Mouse (Mus musculus) hindbrain, embryonic 14.5 days (tissue): Measurements from ENCODE around the gene Olfr1257. TPM values are rescaled to one million over a fixed set of nuclear protein-coding genes. Genes with fewer than 3 reads are reported as not detected.
"Not testable (repeated sequence)": the region's sequence is repeated elsewhere in the genome, so short reads cannot be mapped to it uniquely, and the experiment has no call there.

Experiments
- ATAC-seq: fragments of 200-750 bp; cut with Nextera tagmentation; 2 replicates; pipeline ENCODE4 v1.8.0; 2017; ENCODE audit warnings: moderate number of reproducible peaks, mild to moderate bottlenecking, moderate TSS enrichment, moderate library complexity; ENCODE audit not compliant: low FRiP score
- DNase-seq: peaks from one replicate; pipeline ENCODE4 v3.0.0-alpha.2; 2015; ENCODE audit warnings: low spot score
- H3K27ac ChIP-seq: fragments of 300-500 bp; sonication (generic); 2 replicates; pipeline ENCODE4 v1.5.1; 2014; ENCODE audit warnings: mild to moderate bottlenecking, moderate library complexity
- H3K27me3 ChIP-seq: fragments of 300-500 bp; sonication (generic); 2 replicates; pipeline ENCODE4 v1.6.1; 2014; ENCODE audit warnings: mild to moderate bottlenecking, low read length, mixed read lengths; ENCODE audit not compliant: control insufficient read depth, insufficient read depth
- H3K36me3 ChIP-seq: fragments of 300-500 bp; sonication (generic); replicated peaks from 2 replicates; pipeline ENCODE4 v1.6.1; 2014; ENCODE audit not compliant: control insufficient read depth, insufficient read depth
- H3K4me1 ChIP-seq: fragments of 300-500 bp; sonication (generic); replicated peaks from 2 replicates; pipeline ENCODE4 v1.6.1; 2014; ENCODE audit warnings: antibody characterized with exemption, low read length, mixed read lengths; ENCODE audit not compliant: control insufficient read depth, insufficient read depth
- H3K4me2 ChIP-seq: fragments of 300-500 bp; sonication (generic); replicated peaks from 2 replicates; pipeline ENCODE4 v1.6.1; 2014; ENCODE audit warnings: mild to moderate bottlenecking, moderate library complexity
- H3K4me3 ChIP-seq: fragments of 300-500 bp; sonication (generic); replicated peaks from 2 replicates; pipeline ENCODE4 v1.5.1; 2014; ENCODE audit warnings: mild to moderate bottlenecking, low read length
- H3K9ac ChIP-seq: fragments of 300-500 bp; sonication (generic); 2 replicates; pipeline ENCODE4 v1.6.1; 2014
- H3K9me3 ChIP-seq: fragments of 300-500 bp; sonication (generic); 2 replicates; pipeline ENCODE4 v1.6.1; 2016; ENCODE audit warnings: low read length; ENCODE audit not compliant: control insufficient read depth
- WGBS: fragments of 180-500 bp; shearing (Covaris S2); extraction: QIAGEN DNeasy Blood & Tissue Kit; methylation state at CpG from one replicate; pipeline ENCODE4 v1.1.7; 2014; 5-methylcytosine and 5-hydroxymethylcytosine counted together
- polyA plus RNA-seq: library from polyadenylated mRNA; unstranded; fragments of >200 nt; fragmentation: Nextera tagmentation; extraction: Ambion mirVana; gene quantifications from 2 replicates; pipeline ENCODE4 v1.2.1, GENCODE M21; 2014

Gene Olfr1257
- polyA plus RNA-seq: not detected in 2 replicates

GRCm38 (mm10) chr2:89878137-89878536 lies at the start of gene Olfr1257:
Gene Olfr1257 (plus strand): TSS chr2:89878437.
- Histone ChIP-seq H3K4me3 (no peak within 1 kb of the TSS), H3K27me3 (no peaks in the 10 kb centered on the region), H3K4me1 (no peaks in the 10 kb centered on the region), H3K9me3 (no peaks in the 10 kb centered on the region), H3K27ac (no peak within 1 kb of the TSS), H3K9ac (no peak within 1 kb of the TSS), H3K4me2 (no peak within 1 kb of the TSS), H3K36me3 (no peaks in the 10 kb centered on the region)
- DNase-seq (no peak), ATAC-seq (no peak)
- 95% methylated on average over 1 of the region's 1 CpGs for WGBS

GRCm38 (mm10) chr2:89841455-89841854 lies 36.8 kb upstream of the Olfr1257 start, which contains the start of gene Olfr1256:
Gene Olfr1256 (minus strand): TSS chr2:89841555.
- 54% methylated on average over 2 of the region's 2 CpGs for WGBS
- Histone ChIP-seq H3K4me3 (no peak within 1 kb of the TSS), H3K4me1 (no peaks in the 10 kb centered on the region), H3K36me3 (no peaks in the 10 kb centered on the region), H3K27me3 (no peaks in the 10 kb centered on the region), H3K4me2 (no peak within 1 kb of the TSS), H3K9me3 (no peaks in the 10 kb centered on the region), H3K27ac (no peak within 1 kb of the TSS), H3K9ac (no peak within 1 kb of the TSS)
- DNase-seq (no peak), ATAC-seq (no peak)

DNA sequence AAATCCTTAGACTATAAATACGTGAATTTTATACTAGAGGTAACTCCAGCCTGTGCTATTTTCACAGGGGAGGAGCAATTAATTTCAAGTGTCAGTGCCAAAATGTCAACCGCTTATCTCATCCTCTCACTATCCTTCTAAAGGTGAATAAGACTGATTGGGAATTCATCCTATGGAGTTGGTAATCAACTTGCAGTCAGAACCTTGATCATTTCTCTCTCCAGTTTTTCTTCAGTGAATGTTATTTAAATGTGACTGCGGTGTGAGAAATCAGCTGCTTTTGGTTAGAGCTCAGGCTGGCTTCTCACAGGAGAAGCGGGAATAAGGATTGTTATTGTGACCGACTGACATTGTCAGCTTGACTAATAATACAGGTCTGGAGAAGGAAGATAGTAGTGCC lies 30.1 kb upstream of the Olfr1257 start, which contains the start of gene Olfr48:
Olfr48 (minus strand) TSS at position 101 of the 400 bp plus-strand sequence.
- Histone ChIP-seq H3K9me3 (no peaks in the 10 kb centered on the region), H3K4me2 (no peak within 1 kb of the TSS), H3K27me3 (no peaks in the 10 kb centered on the region), H3K4me1 (no peaks in the 10 kb centered on the region), H3K36me3 (no peaks in the 10 kb centered on the region), H3K27ac (no peak within 1 kb of the TSS), H3K9ac (no peak within 1 kb of the TSS), H3K4me3 (no peak within 1 kb of the TSS)
- WGBS: 84% methylated on average over 5 of the region's 5 CpGs
- ATAC-seq (no peak), DNase-seq (no peak)

DNA sequence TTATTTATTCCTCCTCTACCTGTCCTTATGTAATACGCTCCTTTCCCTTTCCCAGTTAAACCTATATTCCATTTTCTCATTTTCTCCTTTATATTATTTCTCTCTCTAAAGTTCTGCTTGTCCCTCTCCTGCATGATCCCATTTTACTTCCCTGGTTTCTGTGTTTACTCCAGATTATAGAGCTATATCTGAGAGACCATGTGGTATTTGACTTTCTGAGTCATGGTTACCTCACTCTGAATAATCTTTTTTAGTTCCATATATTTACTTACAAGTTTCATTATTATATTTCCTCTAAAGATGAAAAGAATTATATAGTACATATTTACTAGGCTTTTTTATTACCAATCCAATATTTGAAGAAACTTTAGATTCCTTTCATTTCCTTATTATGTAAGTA lies 29.0 kb upstream of the Olfr1257 start:
- H3K4me3 ChIP-seq: no peak overlapping the region
- no peaks in the 10 kb centered on the region for H3K9me3 ChIP-seq
- H3K27ac ChIP-seq: no peak overlapping the region
- no peak overlapping the region for H3K4me2 ChIP-seq
- no peaks in the 10 kb centered on the region for H3K4me1 ChIP-seq
- no peak for DNase-seq
- H3K27me3 ChIP-seq: no peaks in the 10 kb centered on the region
- H3K9ac ChIP-seq: no peak overlapping the region
- no peaks in the 10 kb centered on the region for H3K36me3 ChIP-seq
- WGBS: 90% methylated on average over 1 of the region's 1 CpGs
- no peak for ATAC-seq

GRCm38 (mm10) chr2:89912616-89913015 lies 34.4 kb downstream of the Olfr1257 start:
- H3K36me3 ChIP-seq, H3K9ac ChIP-seq, ATAC-seq, DNase-seq, H3K9me3 ChIP-seq, H3K27me3 ChIP-seq, H3K4me1 ChIP-seq, H3K27ac ChIP-seq, H3K4me2 ChIP-seq, H3K4me3 ChIP-seq: not testable (repeated sequence)
- 92% methylated on average over 9 of the region's 9 CpGs for WGBS

DNA sequence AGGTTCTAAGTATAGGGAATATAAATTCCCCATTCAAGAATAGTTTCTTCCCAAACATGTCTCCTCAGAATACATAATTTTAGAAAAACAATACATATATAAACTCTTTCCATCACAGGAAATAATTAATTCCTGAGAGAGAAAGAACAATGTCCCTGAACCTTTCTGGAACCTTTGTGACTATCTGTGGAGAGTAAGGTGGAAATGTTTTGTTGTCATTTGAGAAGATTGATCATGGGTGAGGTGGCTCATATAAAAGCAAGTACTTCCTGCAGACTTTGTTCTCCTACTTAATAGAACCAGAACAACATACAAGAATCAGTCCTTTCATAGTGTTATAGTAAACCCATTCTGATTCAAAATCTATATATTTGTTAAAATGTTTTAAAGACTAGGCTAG lies 48.8 kb downstream of the Olfr1257 start, which contains the start of gene Olfr1258:
Olfr1258 (plus strand) TSS at position 301 of the 400 bp plus-strand sequence.
- H3K27ac ChIP-seq: no peak within 1 kb of the TSS
- ATAC-seq (no peak), DNase-seq (no peak)
- no peaks in the 10 kb centered on the region for H3K27me3 ChIP-seq
- H3K4me1 ChIP-seq: no peaks in the 10 kb centered on the region
- no peak within 1 kb of the TSS for H3K9ac ChIP-seq
- H3K9me3 ChIP-seq: no peaks in the 10 kb centered on the region
- no peak within 1 kb of the TSS for H3K4me3 ChIP-seq
- no peak within 1 kb of the TSS for H3K4me2 ChIP-seq
- H3K36me3 ChIP-seq: no peaks in the 10 kb centered on the region

Other genes starting within 250 kb of the Olfr1257 start
- gene Olfr1249, start 243.5 kb upstream of the Olfr1257 start, polyA plus RNA-seq: not detected in 2 replicates
- not detected in 2 replicates for gene Olfr1250, start 217.0 kb upstream of the Olfr1257 start, polyA plus RNA-seq
- not detected in 2 replicates for gene Olfr1251, start 206.5 kb upstream of the Olfr1257 start, polyA plus RNA-seq
- not detected in 2 replicates for gene Olfr1252, start 153.4 kb upstream of the Olfr1257 start, polyA plus RNA-seq
- gene Olfr1253, start 121.3 kb upstream of the Olfr1257 start, polyA plus RNA-seq: not detected in 2 replicates
- gene Olfr1254, start 84.8 kb upstream of the Olfr1257 start, polyA plus RNA-seq: not detected in 2 replicates
- not detected in 2 replicates for gene Olfr1255, start 66.4 kb upstream of the Olfr1257 start, polyA plus RNA-seq
- not detected in 2 replicates for gene Olfr1256, start 36.9 kb upstream of the Olfr1257 start, polyA plus RNA-seq
- 0.21 and 0.23 TPM in 2 replicates for gene Olfr48, start 30.2 kb upstream of the Olfr1257 start, polyA plus RNA-seq
- not detected in 2 replicates for gene Olfr1258, start 48.9 kb downstream of the Olfr1257 start, polyA plus RNA-seq
- not detected in 2 replicates for gene Olfr1259, start 70.2 kb downstream of the Olfr1257 start, polyA plus RNA-seq
- gene Olfr1260, start 95.9 kb downstream of the Olfr1257 start, polyA plus RNA-seq: not detected in 2 replicates
- gene Olfr1261, start 112.8 kb downstream of the Olfr1257 start, polyA plus RNA-seq: not detected in 2 replicates
- not detected in 2 replicates for gene Olfr1262, start 121.7 kb downstream of the Olfr1257 start, polyA plus RNA-seq
- not detected in 2 replicates for gene Olfr1263, start 133.7 kb downstream of the Olfr1257 start, polyA plus RNA-seq
- not detected in 2 replicates for gene Olfr1264, start 147.1 kb downstream of the Olfr1257 start, polyA plus RNA-seq
- not detected in 2 replicates for gene Olfr1265, start 156.9 kb downstream of the Olfr1257 start, polyA plus RNA-seq
- gene Olfr140, start 185.2 kb downstream of the Olfr1257 start, polyA plus RNA-seq: not detected in 2 replicates
- gene Olfr1269, start 243.0 kb downstream of the Olfr1257 start, polyA plus RNA-seq: not detected in 2 replicates